Mouse (Mus musculus) megakaryocyte, adult 5-6 weeks (primary cell): ENCODE results near the gene Kpna2. TPM values are rescaled to one million over a fixed set of nuclear protein-coding genes. Genes with fewer than 3 reads are reported as not detected.
"Not testable (repeated sequence)": the region's sequence is repeated elsewhere in the genome, so short reads cannot be mapped to it uniquely, and the experiment has no call there.

Experiments used
- ATAC-seq: 2 replicates; pipeline ENCODE4 v1.8.0; 2016; ENCODE audit warnings: mild to moderate bottlenecking, inconsistent platforms; ENCODE audit not compliant: poor library complexity, severe bottlenecking
- total RNA-seq, 2 experiments: library from RNA; stranded (forward) in 1 of 2; stranded (reverse) in 1 of 2; fragments of 153-499, 151-499 nt in 1 of 2; fragments of 221-1000, 200-1000 nt in 1 of 2; gene quantifications; 2 replicates each; pipeline versions ENCODE4 v1.2.3 to v1.2.4; 2015 to 2017

Kpna2 gene
- total RNA-seq (2015) = 355 and 377 TPM in 2 replicates
- total RNA-seq (2017) = 262 and 286 TPM in 2 replicates

GRCm38 (mm10) chr11:106999151-106999948 is at the start of gene Kpna2:
Kpna2 (minus strand) TSS chr11:106999541.
- ATAC-seq = peak; percentile 90

GRCm38 (mm10) chr11:107046766-107047620 is 47.7 kb upstream of the Kpna2 start:
- ATAC-seq = no peak

GRCm38 (mm10) chr11:107045546-107045945 is 46.2 kb upstream of the Kpna2 start:
- ATAC-seq = no peak

- ATAC-seq = peak; percentile 99
These were observed 45.0 kb upstream of the Kpna2 start for GRCm38 (mm10) chr11:107044321-107044720.

GRCm38 (mm10) chr11:107043361-107043760 is 44.0 kb upstream of the Kpna2 start:
- ATAC-seq = no peak

- ATAC-seq = no peak
These were observed 42.1 kb upstream of the Kpna2 start for GRCm38 (mm10) chr11:107041396-107041795.

- no peak for ATAC-seq
These were observed 40.1 kb upstream of the Kpna2 start for GRCm38 (mm10) chr11:107039417-107039816.

DNA sequence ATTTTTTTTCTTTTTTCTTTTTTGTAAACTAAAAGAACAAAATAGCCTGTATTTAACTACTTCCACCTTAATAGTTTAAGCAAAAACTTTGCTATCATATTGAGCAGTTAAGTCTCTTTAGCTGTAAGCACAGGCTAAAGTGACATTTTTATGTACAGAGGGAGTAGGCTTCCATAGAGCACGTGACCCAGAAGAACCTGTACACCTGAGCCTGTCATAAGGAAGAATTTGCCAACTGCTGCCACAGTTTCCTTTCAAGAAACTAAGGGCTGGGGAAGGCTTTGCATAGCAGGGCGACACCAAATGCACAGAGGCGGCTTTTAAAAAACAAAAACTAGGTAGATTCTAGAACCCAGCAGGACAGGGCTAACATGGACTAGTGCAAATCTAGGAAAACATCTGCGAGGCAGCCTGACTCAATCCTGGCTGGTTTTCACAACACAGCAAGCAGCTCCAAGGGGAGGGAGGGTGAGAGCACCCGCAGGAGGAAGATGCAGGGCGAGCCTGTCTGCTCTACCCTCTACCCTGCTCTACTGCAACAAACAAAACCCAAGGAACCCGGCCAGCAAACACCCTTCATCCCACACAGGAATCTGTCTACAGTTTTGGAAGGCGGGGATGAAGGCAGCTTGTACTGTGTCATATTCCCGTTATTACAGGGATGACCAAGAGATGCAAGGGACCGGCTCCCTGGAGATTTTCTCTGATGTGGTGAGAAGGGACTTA is 34.9 kb upstream of the Kpna2 start:
- ATAC-seq = no peak

DNA sequence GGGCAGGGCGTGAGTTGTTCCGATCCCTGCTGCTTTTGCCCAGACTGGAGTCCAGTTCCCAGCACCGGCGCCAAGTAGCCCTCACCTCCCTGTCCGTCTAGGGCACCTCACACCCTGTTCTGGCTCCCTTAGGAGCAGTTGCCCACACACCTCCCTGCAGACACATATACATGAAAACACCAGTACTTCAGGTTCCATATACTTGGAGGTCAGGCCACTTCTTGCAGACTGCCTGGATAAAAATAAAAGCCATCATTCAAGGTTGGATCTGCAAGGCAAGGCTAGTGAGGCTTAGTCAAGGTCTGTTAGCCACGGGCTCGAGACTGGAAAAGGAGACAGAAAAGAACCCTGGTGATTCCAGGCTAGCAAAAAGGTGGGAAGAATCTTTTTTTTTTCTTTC is 32.3 kb upstream of the Kpna2 start:
- ATAC-seq = no peak

GRCm38 (mm10) chr11:107029536-107029935 is 30.2 kb upstream of the Kpna2 start:
- no peak for ATAC-seq

DNA sequence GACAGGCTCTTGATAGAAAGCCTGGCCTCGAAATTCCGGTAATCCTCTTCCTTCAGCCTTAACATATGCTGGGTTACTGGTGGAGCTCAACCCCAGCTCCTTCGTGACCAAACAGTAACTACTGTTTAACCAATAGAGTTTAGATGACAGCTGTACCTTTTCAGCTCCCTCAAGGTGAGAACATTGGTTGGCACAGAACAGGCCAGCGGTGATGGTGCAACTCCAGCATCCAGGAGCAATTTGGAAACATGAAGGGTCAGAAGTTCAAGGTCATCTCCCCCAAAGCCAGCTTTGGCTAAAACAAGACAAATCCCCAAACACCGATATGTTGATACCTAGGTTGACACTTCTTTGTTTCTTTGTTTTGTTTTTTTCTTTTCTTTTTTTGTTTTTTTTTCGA is 29.4 kb upstream of the Kpna2 start:
- no peak for ATAC-seq

DNA sequence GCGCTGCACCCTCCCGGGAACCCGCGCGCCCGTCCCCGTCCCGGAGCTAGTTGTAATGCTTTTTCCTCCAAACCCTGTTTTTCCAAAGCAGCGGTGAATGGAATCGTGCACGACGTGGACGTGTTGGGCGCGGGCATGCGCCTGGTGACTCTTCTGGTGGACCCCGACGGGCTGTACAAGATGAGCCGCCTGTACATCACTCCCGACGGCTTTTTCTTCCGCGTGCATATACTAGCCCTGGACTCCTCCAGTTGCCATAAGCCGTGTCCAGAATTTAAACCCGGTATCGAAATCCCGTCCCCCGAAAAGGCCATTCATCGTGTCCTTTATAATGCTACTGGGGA is 28.9 kb upstream of the Kpna2 start:
- ATAC-seq = peak; percentile 13; the same call in 1 of the 2 replicates

DNA sequence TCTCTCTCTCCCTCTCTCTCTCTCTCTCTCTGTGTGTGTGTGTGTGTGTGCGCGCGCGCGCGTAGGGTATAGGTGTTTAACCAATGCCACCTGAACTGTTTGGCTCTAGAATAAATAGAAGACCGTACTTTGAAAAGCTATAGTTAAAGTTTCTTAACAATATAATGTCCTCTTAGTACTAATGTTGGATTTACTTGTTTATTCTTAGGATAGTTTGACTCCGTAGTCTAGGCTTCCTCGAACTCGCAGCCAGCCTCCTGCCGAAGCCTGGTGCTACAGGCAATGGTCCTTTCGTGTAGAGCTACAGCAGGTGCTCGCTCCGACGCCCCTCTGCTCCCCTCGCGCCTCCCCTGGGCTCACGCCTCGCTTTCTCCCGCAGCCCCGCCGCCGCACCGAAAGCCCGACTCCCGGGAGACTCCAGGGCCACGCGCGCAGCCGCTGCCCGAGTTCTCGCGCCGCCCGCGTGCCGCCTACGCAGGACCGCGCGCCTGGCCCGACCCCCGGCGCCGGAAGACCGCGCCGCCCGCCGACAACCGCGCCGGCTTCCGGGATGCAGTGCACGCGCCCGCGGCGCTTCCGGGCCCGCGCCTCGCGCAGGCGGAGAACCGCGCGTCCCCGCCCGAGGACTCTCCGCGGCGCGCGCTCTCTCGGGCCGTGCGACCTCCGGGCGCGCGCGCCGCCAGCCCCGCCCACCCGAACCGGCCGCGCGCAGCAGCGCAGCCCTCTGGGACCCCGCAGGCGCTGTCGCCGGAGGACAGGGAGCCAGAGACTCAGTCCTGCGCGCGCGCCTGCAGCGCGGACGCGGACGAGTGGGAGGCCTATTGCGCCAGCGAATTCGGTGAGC is 28.3 kb upstream of the Kpna2 start:
- ATAC-seq = peak; percentile 80

GRCm38 (mm10) chr11:107026554-107027430 is 27.5 kb upstream of the Kpna2 start:
- no peak for ATAC-seq

DNA sequence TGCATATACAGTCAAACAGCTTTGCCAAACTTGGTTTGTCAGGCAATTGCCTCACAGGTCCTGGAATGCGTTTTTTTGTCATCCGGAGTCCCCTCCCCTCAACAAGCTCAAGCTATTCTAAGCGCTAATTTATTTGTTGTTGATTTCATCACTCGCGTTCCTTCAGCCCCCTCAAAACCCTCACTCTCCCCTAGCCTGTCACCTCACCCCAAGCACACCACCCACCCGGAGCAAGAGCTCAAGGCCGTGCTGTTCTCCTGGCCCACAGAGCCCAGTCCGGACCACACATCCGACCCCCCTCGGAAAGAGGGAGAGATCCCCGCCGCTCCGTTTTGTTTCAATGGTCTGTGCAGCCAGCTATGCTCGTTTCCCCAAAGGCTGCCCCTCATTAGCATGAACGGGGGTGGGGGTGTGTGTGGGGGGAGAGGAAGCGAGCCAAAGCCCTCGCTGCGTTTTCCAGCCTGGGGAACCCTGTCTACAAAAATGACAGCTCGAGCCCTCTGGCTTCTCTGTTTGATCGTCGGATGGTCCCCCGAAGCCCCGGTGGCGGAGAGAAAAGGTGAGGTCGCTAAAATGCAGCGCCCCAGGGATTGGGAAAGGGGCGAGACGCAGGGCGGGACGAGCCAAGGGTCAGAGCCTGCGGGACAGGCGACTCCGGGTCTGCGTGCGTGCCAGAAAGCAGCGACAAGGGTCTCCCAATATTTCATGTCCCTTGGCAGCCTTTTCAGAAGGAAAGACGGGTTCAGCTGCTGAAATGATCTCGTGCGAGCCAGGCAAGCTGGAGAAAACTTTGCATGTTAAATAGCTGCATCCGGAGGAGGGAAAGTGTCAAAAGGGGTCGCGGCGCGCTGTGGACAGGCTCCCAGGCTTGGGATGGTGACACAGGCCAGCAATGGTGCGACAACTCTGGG is 26.3 kb upstream of the Kpna2 start, which contains the start of gene 1810010H24Rik:
Gene 1810010H24Rik, plus strand, starts transcription at position 271 of the 911 bp plus-strand sequence.
- peak; percentile 24; the same call in 1 of the 2 replicates for ATAC-seq

DNA sequence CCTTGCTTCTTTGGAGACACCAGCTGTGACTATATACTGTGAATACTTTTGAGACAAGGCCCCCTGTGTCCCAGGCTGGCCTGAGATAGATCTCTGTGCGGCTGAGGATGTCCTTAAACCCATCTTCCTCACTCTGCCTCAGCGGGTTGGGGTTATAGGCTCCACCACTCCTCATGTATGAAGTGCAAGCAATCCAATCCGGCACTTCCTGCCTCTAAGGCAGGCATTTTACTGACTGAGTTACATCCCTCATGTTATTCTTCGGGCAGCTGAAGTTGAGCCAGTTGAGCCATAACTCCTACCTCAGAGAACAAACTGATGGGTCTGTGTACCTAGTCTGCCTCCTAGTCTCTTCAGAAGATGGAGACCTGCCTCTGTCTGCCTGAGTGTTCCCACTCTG is 25.1 kb upstream of the Kpna2 start:
- no peak for ATAC-seq

- ATAC-seq = no peak
These were observed 22.8 kb upstream of the Kpna2 start for GRCm38 (mm10) chr11:107022050-107022683.

- not testable (repeated sequence) for ATAC-seq
These were observed 20.4 kb upstream of the Kpna2 start for GRCm38 (mm10) chr11:107019722-107020121.
